Mouse (Mus musculus) brain, embryonic 14.5 days (tissue): Measurements from ENCODE around the gene Slc40a1.

Experiments
- CTCF ChIP-seq: fragments of 200-500 bp; IDR thresholded peaks from 2 replicates; pipeline ENCODE4 v1.5.1; 2012; ENCODE audit warnings: inconsistent platforms, mild to moderate bottlenecking, moderate library complexity, borderline replicate concordance; ENCODE audit not compliant: insufficient read depth, insufficient read length; ENCODE audit errors: extremely low read depth
- POLR2A ChIP-seq: fragments of 200-500 bp; IDR thresholded peaks from 2 replicates; pipeline ENCODE4 v1.6.1; 2012; ENCODE audit warnings: mild to moderate bottlenecking, inconsistent platforms, borderline replicate concordance; ENCODE audit not compliant: poor library complexity, insufficient read depth, insufficient read length, severe bottlenecking; ENCODE audit errors: extremely low read depth

DNA sequence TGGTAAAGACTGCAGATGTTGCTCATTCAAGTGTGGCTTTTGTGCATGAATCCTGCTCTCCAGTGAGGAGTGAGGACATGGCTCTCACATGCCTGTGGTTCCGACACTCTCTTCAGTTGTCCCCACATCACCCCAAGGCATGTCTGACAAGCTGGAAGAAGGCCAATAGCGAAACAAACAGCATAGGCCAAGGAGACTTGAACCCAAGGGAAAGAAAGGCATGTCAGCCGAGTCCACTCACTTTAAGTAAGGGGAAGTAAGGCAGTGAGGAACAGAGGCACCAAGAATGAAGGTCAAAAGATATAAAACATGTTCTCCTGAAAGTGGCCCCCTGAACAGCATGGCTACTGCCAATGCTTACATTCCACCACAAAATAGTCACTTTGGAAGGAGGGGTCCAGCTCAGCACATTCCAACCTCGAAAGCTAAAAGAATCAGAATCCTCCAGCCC, 61.7 kb downstream of the Slc40a1 start:
- TF ChIP-seq CTCF (no peak), POLR2A (no peak)
